Mouse (Mus musculus) brain, embryonic 14.5 days (tissue): ENCODE measurements at regions not wholly inside any gene's neighbourhood (a gene's known extent, or its start where the extent isn't known, plus 50 kb on each side); places are given as distances from the start of the nearest gene placed in this dataset.

ENCODE experiments used
- DNase-seq: peaks from one replicate; pipeline ENCODE4 v3.0.0-alpha.2; 2011; ENCODE audit warnings: low read depth
- CTCF ChIP-seq: fragments of 200-500 bp; IDR thresholded peaks from 2 replicates; pipeline ENCODE4 v1.5.1; 2012; ENCODE audit warnings: inconsistent platforms, mild to moderate bottlenecking, moderate library complexity, borderline replicate concordance; ENCODE audit not compliant: insufficient read depth, insufficient read length; ENCODE audit errors: extremely low read depth
- POLR2A ChIP-seq: fragments of 200-500 bp; IDR thresholded peaks from 2 replicates; pipeline ENCODE4 v1.6.1; 2012; ENCODE audit warnings: mild to moderate bottlenecking, inconsistent platforms, borderline replicate concordance; ENCODE audit not compliant: poor library complexity, insufficient read depth, insufficient read length, severe bottlenecking; ENCODE audit errors: extremely low read depth

GRCm38 (mm10) chr1:108181350-108182167, 591.8 kb downstream of the Serpinb8 start:
- peak; percentile 93 for DNase-seq
- TF ChIP-seq CTCF: no peak
- TF ChIP-seq POLR2A: no peak

DNA sequence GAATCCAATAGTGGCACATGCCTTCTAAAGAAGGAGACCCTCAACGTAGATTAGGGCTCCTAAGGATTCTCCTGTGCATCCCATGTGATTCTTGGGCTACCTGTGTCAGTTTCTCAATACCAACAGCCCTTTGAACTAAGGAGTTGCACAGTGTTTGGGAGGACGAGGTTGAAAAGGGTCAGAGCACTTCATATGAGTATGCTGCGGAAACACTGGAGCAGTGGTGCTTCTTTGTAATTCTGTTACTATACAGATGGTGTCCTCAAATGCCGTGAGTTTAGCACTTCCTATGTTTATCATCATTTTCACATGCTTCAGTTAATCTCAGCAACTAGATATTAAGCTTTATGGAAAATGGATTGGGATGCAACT, 592.3 kb downstream of the Serpinb8 start:
- TF ChIP-seq POLR2A: no peak
- TF ChIP-seq CTCF: no peak
- DNase-seq: no peak

DNA sequence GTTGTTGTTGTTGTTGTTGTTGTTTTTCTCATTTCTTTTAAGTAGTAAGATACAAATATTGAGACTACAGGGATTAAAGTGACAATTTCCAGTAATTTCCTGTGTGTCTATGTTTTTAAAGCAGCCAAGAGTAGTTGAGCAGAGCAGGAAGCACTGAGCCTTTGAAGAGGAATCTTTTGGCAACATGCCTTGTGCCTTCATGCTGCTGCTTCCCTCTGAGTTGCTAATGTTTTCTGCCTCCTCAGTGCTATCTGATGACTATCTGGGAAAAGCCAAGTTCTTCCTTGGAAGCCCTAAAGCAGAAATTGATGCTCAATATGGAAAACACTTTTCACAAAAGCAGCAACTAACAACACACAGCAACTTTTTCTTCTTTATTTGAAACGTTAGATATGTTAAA, 634.2 kb downstream of the Serpinb8 start:
- peak; percentile 67 for DNase-seq
- TF ChIP-seq POLR2A: no peak
- no peak for TF ChIP-seq CTCF

- DNase-seq: no peak
- TF ChIP-seq CTCF (no peak), POLR2A (no peak)
These were observed 650.3 kb downstream of the Serpinb8 start for GRCm38 (mm10) chr1:108240152-108240551.

GRCm38 (mm10) chr1:108255147-108255546, 665.3 kb downstream of the Serpinb8 start:
- no peak for DNase-seq
- TF ChIP-seq POLR2A (no peak), CTCF (no peak)

DNA sequence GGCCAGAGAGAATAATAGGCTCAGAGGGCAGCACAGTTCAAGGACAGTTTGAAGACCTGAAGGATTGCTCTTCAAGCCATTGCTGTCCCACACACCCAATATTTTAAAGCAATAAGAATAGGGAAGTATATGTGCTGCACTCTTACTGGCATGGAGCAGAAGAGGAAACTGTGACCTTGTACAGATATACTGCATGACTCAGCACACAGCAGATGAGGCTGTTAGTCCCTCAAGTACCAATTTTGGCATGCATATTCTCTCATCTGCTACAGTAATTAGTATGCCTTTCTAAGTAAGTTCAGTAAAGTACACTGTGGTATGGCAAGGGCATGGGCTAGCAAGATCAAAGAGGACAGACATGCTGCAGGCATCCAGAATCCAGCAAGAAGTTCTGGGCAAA, 669.5 kb downstream of the Serpinb8 start:
- DNase-seq: no peak
- TF ChIP-seq POLR2A (no peak), CTCF (no peak)

- DNase-seq: no peak
- TF ChIP-seq POLR2A (no peak), CTCF (no peak)
These were observed 692.3 kb downstream of the Serpinb8 start for GRCm38 (mm10) chr1:108282099-108282498.

- no peak for DNase-seq
- TF ChIP-seq POLR2A: no peak
- no peak for TF ChIP-seq CTCF
These were observed 696.8 kb downstream of the Serpinb8 start for GRCm38 (mm10) chr1:108286571-108286970.
